Mouse (Mus musculus): ENCODE data around the gene Grap.
"Not testable (repeated sequence)": the region's sequence is repeated elsewhere in the genome, so short reads cannot be mapped to it uniquely, and the experiment has no call there.

DNA sequence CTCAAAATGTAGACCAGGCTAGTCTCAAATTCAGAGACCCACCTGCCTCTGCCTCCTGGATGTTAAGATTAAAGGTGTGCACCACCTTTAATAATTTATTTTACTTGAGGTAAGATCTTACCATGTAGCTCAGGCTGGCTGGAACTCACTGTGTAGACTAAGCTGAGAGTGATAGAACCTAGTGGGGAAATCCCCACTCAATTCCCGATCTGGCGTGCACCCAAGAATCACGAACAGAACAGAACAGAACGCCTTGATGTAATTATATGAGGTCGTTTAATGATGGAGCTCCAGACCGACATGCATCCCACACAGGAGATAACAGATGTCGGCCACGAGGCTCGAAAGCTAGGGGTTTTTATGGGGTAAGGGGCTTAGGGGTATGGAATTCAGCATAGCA, 12.5 kb upstream of the Grap start:
- not testable (repeated sequence) for TF ChIP-seq GATA1 (IDR thresholded peaks at IDR 0.05; ENCODE audit: borderline replicate concordance, low read length); CTCF (IDR thresholded peaks at IDR 0.05; ENCODE audit: low read depth, low read length)
